Mouse (Mus musculus) liver, embryonic 14.5 days (tissue): Measurements from ENCODE around the gene Mrfap1. TPM values are rescaled to one million over a fixed set of nuclear protein-coding genes. Genes with fewer than 3 reads are reported as not detected.

Experiments used
- ATAC-seq: fragments of 200-750 bp; cut with Nextera tagmentation; 2 replicates; pipeline ENCODE4 v1.8.0; 2017; ENCODE audit warnings: moderate number of reproducible peaks, mild to moderate bottlenecking, moderate library complexity; ENCODE audit not compliant: insufficient read depth
- DNase-seq, 3 experiments: peaks; one replicate each; pipeline ENCODE4 v3.0.0-alpha.2; 2012 to 2013; ENCODE audit warnings: low read depth in 3 of 3, low spot score in 3 of 3
- H3K27ac ChIP-seq: fragments of 300-500 bp; sonication (generic); 2 replicates; pipeline ENCODE4 v1.5.1; 2014; ENCODE audit warnings: moderate library complexity, mild to moderate bottlenecking, control low read depth, inconsistent platforms
- H3K27me3 ChIP-seq: fragments of 300-500 bp; sonication (generic); 2 replicates; pipeline ENCODE4 v1.6.1; 2014; ENCODE audit warnings: mild to moderate bottlenecking, low read length, moderate library complexity; ENCODE audit not compliant: control insufficient read depth, insufficient read depth
- H3K36me3 ChIP-seq: fragments of 300-500 bp; sonication (generic); replicated peaks from 2 replicates; pipeline ENCODE4 v1.6.1; 2014; ENCODE audit warnings: low read depth; ENCODE audit not compliant: control insufficient read depth, insufficient read depth
- H3K4me1 ChIP-seq, 2 experiments: fragments of 200-500 bp in 1 of 2; fragments of 300-500 bp in 1 of 2; sonication (generic) in 1 of 2; replicated peaks; 2 replicates each; pipeline ENCODE4 v1.6.1; 2012 to 2014; ENCODE audit warnings: antibody characterized with exemption in 1 of 2, inconsistent platforms in 1 of 2, low read length in 1 of 2; ENCODE audit not compliant: control insufficient read depth in 2 of 2, insufficient read depth in 2 of 2
- H3K4me2 ChIP-seq: fragments of 300-500 bp; sonication (generic); 2 replicates; pipeline ENCODE4 v1.6.1; 2014; ENCODE audit warnings: low read depth, mild to moderate bottlenecking, control low read depth, moderate library complexity
- H3K4me3 ChIP-seq, 2 experiments: fragments of 200-500 bp in 1 of 2; fragments of 300-500 bp in 1 of 2; sonication (generic) in 1 of 2; 2 replicates each; pipeline ENCODE4 v1.5.1; 2012 to 2014; ENCODE audit warnings: low read depth in 2 of 2, low read length in 2 of 2, mild to moderate bottlenecking in 2 of 2, control low read depth in 1 of 2, inconsistent platforms in 1 of 2, moderate library complexity in 1 of 2; ENCODE audit not compliant: insufficient read depth in 1 of 2
- H3K9ac ChIP-seq: fragments of 300-500 bp; sonication (generic); replicated peaks from 2 replicates; pipeline ENCODE4 v1.6.1; 2014; ENCODE audit warnings: mild to moderate bottlenecking, control low read depth, moderate library complexity
- H3K9me3 ChIP-seq: fragments of 300-500 bp; sonication (generic); 2 replicates; pipeline ENCODE4 v1.6.1; 2016; ENCODE audit warnings: low read length, mixed read lengths; ENCODE audit not compliant: control insufficient read depth
- CTCF ChIP-seq: IDR thresholded peaks from 2 replicates; pipeline ENCODE4 v1.5.1; 2016; ENCODE audit warnings: antibody characterized with exemption, low read depth, control low read depth
- EP300 ChIP-seq: IDR thresholded peaks from 2 replicates; pipeline ENCODE4 v1.6.1; 2016; ENCODE audit warnings: antibody characterized with exemption, low read depth
- WGBS: fragments of 180-500 bp; shearing (Covaris S2); extraction: QIAGEN DNeasy Blood & Tissue Kit; methylation state at CpG from one replicate; pipeline ENCODE4 v1.1.7; 2014; ENCODE audit not compliant: insufficient replicate concordance; 5-methylcytosine and 5-hydroxymethylcytosine counted together
- polyA plus RNA-seq, 2 experiments: library from polyadenylated mRNA; depleted of rRNA in 1 of 2; stranded (reverse) in 1 of 2; unstranded in 1 of 2; fragments of >200 nt; fragmentation: Nextera tagmentation in 1 of 2; extraction: Ambion mirVana in 1 of 2; gene quantifications; 2 replicates each; pipeline versions ENCODE4 v1.2.1 to v1.2.3; 2012 to 2014

The Mrfap1 gene
- polyA plus RNA-seq, 2 experiments = 68.4 to 156 TPM

DNA sequence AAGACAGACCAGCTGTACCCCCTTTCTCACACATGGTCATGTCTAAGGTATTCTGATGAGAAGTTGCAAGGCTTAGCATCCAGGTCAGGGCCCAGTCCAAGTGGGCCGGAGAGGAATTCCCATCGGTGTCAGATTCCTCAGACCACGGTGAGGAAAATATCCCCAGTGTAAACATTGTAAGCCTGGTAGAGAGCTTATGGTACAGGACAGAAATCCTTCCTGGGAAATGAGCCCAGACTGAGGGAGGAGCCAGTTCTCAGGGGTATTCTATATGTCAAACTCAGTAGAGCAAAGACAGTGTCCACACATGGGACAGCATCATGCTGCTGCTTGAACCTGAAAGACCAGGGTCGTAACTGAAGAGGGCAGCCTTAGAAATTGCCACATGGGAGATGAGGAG is 36.7 kb downstream of the Mrfap1 start:
- no peak overlapping the region for H3K9ac ChIP-seq
- H3K9me3 ChIP-seq = no peaks in the 10 kb centered on the region
- no peak overlapping the region for H3K4me2 ChIP-seq
- H3K4me1 ChIP-seq = no peaks in the 10 kb centered on the region
- ATAC-seq (no peak), DNase-seq (no peak)
- WGBS = 60% methylated on average over 4 of the region's 4 CpGs
- H3K36me3 ChIP-seq = no peaks in the 10 kb centered on the region
- H3K27me3 ChIP-seq = no peaks in the 10 kb centered on the region; the same call in 1 of the 2 replicates
- H3K4me3 ChIP-seq = no peak overlapping the region
- TF ChIP-seq EP300 = no peak
- TF ChIP-seq CTCF = no peak
- no peak overlapping the region for H3K27ac ChIP-seq

DNA sequence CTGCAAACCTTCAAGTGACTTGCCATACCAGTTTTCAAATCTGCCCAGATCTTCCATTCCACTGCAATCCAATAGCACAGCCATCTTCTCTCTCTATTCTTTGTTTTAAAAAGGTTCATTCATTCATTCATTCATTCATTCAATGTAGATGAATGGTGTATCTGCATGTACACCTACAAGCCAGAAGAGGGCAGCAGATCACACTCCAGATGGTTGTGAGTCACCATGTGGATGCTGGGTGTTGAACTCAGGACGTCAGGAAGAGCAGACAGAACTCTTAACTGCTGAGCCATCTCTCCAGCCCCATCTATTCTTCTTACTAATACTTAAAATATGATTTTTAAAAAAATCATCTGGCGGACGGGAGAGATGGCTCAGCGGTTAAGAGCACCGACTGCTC is 39.5 kb downstream of the Mrfap1 start:
- no peaks in the 10 kb centered on the region for H3K36me3 ChIP-seq
- no peak overlapping the region for H3K4me2 ChIP-seq
- no peaks in the 10 kb centered on the region for H3K4me1 ChIP-seq
- DNase-seq = no peak
- no peaks in the 10 kb centered on the region for H3K9me3 ChIP-seq
- TF ChIP-seq CTCF (peak; percentile 78), EP300 (no peak)
- no peak for ATAC-seq
- H3K27ac ChIP-seq = no peak overlapping the region
- 59% methylated on average over 5 of the region's 5 CpGs for WGBS
- H3K27me3 ChIP-seq = no peaks in the 10 kb centered on the region; the same call in 1 of the 2 replicates
- no peak overlapping the region for H3K9ac ChIP-seq
- H3K4me3 ChIP-seq = no peak overlapping the region

DNA sequence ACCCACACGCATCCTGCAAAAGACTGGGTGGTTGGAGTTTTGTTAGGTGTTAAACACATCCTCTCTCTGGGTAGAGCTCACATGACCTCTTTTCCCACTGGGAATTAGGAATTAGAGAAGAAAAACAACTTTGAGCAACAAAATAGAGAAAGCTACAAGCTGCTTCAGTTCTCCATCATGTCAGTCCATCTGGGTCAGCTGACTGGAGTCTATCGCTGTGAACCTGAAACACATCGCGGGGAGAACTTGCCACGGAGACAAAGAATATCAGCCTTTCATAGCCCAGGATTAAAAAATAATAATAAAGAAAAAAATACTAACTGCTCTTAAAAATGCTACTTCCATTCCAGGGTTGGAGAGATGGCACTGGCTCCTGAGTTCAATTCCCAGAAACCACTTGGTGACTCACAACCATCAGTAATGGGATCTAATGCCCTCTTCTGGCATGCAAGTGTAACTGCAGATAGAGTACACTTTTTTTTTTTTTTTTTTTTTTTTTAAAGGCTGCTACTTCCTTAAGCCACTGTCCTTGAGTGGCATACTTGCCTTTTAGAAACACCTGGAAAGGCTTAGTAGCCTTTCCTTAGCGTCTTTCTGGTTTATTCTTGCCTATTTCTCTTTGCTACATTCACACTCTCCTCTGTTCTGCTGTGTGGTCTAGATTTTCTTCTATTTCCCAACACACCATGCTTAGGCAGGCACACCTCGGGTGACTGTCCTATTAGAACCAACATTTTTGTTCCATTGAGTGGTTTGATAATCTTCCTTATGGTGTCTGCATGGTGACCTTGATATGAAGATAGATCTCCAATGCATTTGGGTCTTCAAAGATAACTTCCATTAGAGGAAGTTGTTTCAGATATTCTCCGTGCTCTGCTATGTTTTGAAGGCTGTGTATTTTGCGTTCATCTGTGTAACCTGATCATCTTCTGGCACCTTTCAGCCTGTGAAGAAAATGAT is 46.2 kb downstream of the Mrfap1 start:
- ATAC-seq (no peak), DNase-seq (no peak)
- Histone ChIP-seq H3K4me3 (no peak overlapping the region), H3K9ac (no peak overlapping the region), H3K27me3 (no peaks in the 10 kb centered on the region; the same call in 1 of the 2 replicates), H3K9me3 (no peaks in the 10 kb centered on the region), H3K36me3 (peaks cover 3% of the 10 kb centered on the region), H3K27ac (no peak overlapping the region), H3K4me2 (no peak overlapping the region), H3K4me1 (peaks cover 7 to 11% of the 10 kb centered on the region in 2 experiments)
- TF ChIP-seq CTCF (peak; percentile 71), EP300 (no peak)
- whole genome bisulfite sequencing = 62% methylated on average over 9 of the region's 9 CpGs

DNA sequence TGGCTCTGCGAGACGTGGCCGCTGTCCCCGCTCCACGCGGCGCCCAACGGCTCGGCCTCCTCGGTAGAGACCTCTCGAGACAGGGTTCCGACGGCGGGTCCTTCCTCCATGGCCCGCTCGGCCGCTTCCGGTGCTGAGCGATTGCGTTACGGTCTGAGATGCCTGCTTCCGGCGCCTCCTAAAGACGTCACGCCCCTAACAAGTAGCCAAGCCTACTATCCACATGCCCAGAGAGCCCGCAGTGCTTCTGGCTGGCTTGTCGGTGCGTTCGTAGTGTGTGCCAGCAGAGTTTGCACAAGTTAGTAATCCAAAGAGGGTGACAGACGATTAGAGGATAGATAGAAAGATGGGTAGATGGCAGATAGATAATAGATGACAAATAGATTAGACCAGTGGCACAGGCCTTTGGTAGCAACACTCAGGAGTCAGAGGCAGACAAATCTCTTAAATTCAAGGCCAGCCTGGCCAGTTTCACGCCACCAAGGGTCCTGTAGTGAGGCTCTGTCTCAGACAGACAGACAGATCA is 48.0 kb downstream of the Mrfap1 start, which contains the start of gene Bloc1s4:
TSS of gene Bloc1s4 (minus strand) at position 115 of the 526 bp plus-strand sequence.
- TF ChIP-seq CTCF = 0 out of 2 replicates have a peak, but pooled peaks have one; percentile 2
- no peak for TF ChIP-seq EP300
- Histone ChIP-seq H3K27me3 (no peaks in the 10 kb centered on the region; the same call in 1 of the 2 replicates), H3K36me3 (peaks cover 3% of the 10 kb centered on the region), H3K4me2 (peak within 1 kb of the TSS; percentile 76), H3K4me1 (peaks cover 7 to 11% of the 10 kb centered on the region in 2 experiments), H3K27ac (peak within 1 kb of the TSS; percentile 9; the same call in 1 of the 2 replicates), H3K4me3 (peak within 1 kb of the TSS; percentile 74 to 95), H3K9me3 (no peaks in the 10 kb centered on the region), H3K9ac (peak within 1 kb of the TSS; percentile 83)
- DNase-seq (peak; percentile 82 to 85 (median 83)), ATAC-seq (peak; percentile 87)
- 3% methylated on average over 26 of the region's 31 CpGs for WGBS
